Mouse (Mus musculus): ENCODE results near the gene Gdpd5.

Gene Gdpd5

GRCm38 (mm10) chr7:99401373-99401772 lies 20.2 kb downstream of the Gdpd5 start:
- in situ Hi-C loops (cut with MboI, MseI), result no loop called here

GRCm38 (mm10) chr7:99402477-99402876 lies 21.3 kb downstream of the Gdpd5 start:
- in situ Hi-C loops (cut with MboI, MseI), result no loop called here

GRCm38 (mm10) chr7:99403254-99403653 lies 22.0 kb downstream of the Gdpd5 start:
- in situ Hi-C loops (cut with MboI, MseI), result no loop called here

DNA sequence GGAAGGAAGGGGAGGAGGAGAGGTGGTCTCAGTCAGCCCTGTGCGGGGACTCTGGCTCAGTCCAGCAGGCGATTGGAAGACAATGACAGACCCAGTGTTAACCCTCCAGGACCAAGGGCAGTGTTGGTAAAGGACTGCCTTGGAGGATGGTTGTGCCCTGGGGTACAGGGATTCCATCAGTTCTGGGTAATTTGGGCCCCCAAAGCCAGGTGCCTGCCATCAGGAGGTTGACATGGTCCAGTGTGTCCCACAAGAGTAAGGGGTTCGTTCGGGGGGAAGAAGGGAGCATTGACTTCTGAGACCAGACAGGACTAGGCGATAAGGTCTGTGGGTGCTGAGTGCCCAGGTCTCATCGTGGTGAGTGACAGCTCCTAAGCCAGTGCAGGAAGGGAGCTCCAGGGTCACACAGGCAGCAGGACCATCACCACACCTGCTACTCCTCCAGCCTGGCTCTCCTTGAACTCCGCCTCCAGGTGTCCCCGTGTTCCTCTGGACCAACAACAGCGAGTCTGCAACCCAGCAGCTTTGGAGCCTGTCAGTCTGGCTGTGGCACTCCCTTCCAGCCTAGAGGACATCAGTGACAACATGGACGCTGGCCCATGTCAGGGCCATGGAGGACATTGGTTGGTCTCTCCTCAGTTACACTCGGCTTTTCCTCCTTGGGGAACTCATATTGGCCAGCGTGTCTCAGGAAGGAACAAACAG lies 23.0 kb downstream of the Gdpd5 start:
- in situ Hi-C loops (cut with MboI, MseI), result no loop called here

DNA sequence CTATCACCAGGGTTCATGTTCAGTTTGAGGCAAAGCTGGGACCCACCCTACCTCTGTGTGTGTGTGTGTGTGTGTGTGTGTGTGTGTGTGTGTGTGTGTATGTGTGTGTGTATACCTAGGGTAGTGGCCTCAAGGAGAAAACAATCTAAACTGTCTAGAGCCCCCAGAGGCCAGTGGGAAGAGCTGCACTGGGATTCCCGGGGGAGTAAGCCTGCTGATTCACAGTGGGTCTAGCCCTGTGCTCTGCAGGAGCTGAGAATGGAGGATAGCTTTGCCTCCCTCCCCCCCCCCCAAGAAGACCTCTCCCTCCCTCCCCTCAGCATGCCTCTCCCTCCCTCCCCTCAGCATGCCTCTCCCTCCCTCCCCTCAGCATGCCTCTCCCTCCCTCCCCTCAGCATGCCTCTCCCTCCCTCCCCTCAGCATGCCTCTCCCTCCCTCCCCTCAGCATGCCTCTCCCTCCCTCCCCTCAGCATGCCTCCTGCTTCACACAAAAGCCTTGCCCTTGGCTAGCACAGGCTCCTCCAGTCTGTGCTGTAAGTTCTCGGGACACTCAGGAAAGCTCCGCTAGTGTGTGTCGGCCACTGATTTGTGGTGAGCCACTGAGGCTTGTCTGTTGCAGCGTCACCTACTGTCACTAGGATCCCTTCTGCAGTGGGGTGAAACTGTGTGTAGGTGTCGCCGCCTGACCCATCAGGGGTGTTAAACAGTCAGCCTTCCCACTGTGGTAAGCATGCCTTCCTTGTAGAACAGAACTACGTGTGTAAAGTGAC lies 24.4 kb downstream of the Gdpd5 start:
- in situ Hi-C loops (cut with MboI, MseI), result no loop called here

GRCm38 (mm10) chr7:99407598-99407997 lies 26.4 kb downstream of the Gdpd5 start:
- in situ Hi-C loops (cut with MboI, MseI), result no loop called here

DNA sequence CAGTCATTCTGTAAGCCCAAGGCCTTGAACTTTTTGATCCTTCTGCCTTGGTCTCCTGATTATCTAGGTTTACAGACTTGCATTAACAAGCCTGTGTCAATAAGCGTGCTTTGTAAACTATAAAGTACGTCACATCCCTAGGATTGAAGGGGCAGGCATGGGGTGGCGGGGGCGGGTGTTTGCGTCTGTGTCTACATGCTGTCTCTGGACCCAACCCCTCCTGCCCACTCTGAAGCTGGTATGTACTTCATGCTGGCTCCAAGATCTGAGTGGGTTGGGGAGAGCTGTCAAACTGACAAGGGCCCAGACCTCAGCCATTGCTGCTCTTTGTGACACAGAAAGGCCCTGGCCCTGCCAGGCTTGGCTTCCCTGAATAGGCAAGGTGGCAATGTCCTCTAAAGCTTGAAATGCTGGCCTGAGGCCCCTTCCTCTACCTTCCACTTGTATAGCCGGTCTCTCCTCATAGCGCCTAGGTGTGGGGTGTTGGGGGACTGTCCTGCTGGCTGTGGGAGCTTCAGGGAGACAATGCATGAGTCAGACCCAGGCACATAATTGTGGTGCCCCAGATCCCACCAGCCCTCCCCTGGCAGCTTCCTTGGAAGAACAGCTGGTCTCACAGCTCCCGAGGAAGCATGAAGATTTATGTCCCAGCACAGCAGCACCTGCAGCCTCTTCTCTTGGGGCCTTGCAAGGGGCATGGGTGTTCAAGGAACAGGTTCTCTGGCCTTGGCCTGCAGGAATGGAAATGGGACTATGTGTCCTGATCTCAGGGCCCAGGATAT lies 28.4 kb downstream of the Gdpd5 start:
- in situ Hi-C loops (cut with MboI, MseI), result no loop called here

- in situ Hi-C loops (cut with MboI, MseI), result no loop called here
Measured at GRCm38 (mm10) chr7:99410315-99410714, 29.1 kb downstream of the Gdpd5 start.

GRCm38 (mm10) chr7:99411047-99411779 lies 30.0 kb downstream of the Gdpd5 start:
- in situ Hi-C loops (cut with MboI, MseI), result no loop called here

GRCm38 (mm10) chr7:99415045-99415444 lies 33.8 kb downstream of the Gdpd5 start:
- in situ Hi-C loops (cut with MboI, MseI), result no loop called here

DNA sequence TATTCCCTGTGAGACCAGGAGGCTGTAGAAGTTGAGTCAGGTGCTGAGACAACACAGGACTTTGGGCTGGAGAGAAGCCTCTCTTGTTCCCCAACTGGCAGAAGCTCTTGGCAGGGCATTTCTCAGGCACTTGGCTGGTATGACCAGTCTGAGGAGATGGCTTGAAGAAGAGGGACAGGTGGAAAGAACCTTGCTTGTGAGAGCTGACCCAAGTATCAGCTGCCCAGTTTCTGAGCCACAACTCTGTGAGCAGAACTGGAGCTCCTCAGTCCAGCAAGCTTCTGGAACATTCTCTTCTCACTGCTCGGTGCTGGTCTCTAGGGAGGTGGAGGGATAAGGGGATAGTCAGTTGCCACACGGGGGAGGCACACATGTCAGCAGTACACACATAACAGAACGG lies 38.1 kb downstream of the Gdpd5 start:
- in situ Hi-C loops (cut with MboI, MseI), result no loop called here

DNA sequence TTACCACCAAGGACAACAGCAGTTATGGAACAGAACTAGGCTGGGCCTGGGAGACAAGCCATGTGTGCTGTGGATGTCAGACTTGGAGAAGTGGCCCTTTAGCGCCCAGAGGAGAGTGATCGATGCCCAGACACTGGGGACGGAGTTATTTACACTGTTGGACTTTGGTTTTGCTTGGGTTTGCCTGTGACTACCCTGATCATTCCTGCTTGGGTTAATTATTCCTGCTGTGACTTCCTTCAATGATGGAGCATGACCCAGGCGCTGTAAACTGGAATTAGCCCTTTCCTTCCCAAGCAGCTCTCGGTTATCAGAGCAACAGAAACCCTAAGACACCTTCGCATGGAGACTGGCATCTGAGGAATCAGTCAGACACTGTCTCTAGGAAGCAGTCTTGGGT lies 39.8 kb downstream of the Gdpd5 start:
- in situ Hi-C loops (cut with MboI, MseI), result no loop called here

DNA sequence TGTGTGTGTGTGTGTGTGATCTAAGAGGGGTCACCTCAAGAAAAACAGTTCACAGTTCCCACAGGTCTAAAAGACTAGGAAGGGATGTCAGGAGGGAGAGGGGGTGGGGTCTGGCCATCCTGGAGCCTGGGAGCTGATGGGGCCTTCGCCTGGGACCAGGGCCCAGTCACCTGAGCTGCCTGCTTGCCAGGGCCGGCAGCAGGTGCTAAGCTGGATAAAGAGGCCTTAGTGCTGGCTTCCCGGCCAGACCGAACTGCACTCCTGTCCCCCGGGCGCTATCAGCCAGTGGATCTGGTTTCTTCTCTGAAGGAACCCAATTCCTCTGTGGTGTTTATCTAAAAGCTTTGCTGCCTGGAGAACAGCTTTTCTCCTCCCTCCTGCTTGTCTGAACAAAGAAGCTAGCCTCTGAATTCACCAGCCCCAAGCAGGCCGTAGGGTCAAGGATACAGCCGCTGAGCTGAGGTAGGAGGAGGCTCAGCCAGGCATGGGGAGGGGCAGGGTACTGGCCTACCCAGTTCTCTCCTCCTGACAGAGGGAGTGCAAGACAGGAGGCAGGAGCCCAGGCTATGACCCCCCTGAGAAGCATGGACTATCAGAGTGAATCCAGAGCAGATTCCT lies 43.4 kb downstream of the Gdpd5 start:
- in situ Hi-C loops (cut with MboI, MseI), result no loop called here

DNA sequence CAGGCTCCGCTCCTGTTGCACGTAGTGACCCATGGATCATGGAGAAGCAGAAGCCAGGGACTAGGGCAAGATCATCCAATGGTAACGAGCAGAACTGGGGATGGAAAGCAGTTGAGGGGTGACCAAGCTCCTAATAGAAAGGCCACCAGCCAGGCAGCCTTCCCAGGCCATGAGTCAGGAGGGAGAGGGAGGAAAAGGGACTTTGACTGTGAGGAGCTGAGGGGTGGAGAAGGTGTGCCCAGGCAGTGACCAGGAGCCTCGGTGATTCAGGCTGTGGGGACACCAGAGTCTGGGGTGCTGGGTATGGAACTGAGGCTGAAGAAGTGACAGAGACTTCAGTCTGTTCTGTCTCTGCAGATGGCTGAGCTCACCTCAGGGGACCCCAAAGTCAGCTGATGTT lies 44.5 kb downstream of the Gdpd5 start:
- in situ Hi-C loops (cut with MboI, MseI), result no loop called here

DNA sequence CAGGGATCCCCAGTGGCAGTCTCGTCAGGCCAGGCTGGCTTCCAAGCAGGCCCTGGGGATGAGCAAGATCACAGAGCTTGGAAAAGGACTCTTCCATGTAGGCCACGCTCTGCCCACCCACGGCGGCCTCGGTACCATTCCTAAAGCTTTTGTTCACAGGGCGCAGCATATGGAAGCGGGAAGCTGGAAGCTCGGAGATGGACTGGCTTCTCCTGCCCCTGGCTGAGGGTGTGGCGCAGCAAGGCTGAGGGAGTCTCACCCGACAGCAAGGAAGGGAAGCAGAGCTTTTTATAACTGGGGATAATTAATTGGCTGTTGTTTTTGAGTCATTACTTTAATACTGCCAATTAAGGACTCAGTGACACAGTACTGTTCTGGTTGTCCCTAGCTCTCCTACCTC lies 45.8 kb downstream of the Gdpd5 start:
- in situ Hi-C loops (cut with MboI, MseI), result no loop called here

DNA sequence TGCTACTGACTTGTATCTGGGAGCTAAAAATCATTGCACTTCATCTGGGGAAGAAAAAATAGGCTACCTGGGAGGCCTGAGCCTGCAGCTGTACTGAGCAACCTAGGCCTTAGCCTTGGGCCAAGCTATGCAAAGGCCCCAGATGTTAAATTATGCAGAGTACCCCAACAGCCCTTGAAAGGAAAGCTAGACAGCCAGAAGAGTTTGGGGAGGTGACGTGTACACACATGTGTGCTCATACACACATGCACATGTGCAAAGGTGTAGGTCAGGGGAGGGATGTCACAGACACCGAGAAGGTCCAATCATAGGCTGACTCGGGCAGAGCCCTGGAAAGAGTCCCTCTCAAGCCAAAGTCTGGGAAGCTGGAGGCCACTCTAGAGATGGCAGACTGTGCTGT lies 46.8 kb downstream of the Gdpd5 start:
- in situ Hi-C loops (cut with MboI, MseI), result no loop called here

DNA sequence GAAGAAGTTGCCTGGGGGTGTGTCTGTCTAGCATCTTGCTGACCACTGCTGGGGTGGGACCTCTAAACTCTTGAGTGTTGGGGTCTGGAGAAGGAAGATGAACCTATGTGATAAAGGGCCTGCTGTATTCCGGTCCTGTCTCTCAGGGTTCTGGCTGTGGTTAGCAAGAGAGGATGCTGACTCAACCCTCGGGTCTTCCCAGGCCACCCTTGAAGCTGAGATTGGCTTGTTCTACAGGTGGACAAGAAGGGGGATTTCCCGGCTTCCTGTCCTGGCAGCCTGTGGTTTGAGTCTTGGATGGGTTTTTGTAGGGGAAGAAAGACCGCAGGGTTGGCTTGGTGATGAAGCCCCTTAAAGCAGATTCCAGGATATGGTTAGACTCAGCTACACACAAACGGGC lies 47.6 kb downstream of the Gdpd5 start:
- in situ Hi-C loops (cut with MboI, MseI), result no loop called here

GRCm38 (mm10) chr7:99429786-99430185 lies 48.6 kb downstream of the Gdpd5 start:
- in situ Hi-C loops (cut with MboI, MseI), result no loop called here

DNA sequence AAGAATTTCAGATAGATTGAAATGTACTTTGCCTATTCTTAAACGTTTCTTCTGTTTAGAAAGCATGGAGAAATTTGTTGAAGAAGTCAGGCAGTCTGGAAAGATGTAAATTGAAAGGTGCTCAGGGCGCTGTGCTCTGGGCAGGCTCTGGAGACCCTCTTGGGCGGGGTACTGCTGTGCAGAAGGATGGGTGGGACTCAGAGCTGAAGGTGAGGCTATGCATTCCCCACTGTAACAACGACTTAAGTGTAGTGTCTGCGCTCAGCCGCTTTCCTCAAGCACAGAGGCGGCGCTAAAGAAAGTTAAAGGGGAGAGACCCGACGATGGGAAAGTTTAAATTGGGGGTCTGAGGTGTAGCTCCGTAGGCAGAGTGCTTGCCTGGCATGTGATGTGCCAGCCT lies 49.0 kb downstream of the Gdpd5 start:
- in situ Hi-C loops (cut with MboI, MseI), result no loop called here

- in situ Hi-C loops (cut with MboI, MseI), result no loop called here
Measured at GRCm38 (mm10) chr7:99432248-99432647, 51.0 kb downstream of the Gdpd5 start.

DNA sequence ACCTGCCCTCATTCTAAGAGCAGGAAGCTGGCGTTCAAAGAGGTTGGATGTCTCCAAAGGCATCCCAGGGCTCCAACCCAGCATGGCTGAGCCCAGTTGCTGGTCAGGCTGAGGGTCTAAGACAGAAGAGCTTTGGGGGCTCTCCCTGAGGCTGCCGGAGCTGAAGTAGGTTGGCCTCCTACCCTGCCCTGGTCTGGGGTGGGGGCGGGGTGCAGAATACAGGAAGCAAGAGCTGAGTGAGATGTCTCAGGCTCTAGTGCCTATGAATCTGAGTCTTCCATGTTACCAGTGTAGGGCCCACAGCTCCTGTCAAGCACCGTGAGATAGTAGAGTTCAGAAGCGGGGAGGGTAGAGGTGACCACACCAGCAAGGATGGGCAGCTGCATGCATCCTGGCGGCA lies 51.6 kb downstream of the Gdpd5 start:
- in situ Hi-C loops (cut with MboI, MseI), result no loop called here
